Mouse (Mus musculus) MEL (cell line): ENCODE data around the gene Tpd52l1. TPM values are rescaled to one million over a fixed set of nuclear protein-coding genes. Genes with fewer than 3 reads are reported as not detected.

Experiments used
- DNase-seq: peaks from one replicate; pipeline ENCODE4 v3.0.0; 2011; ENCODE audit warnings: low read depth, low spot score
- H3K27ac ChIP-seq: 2 replicates; pipeline ENCODE4 v1.5.1; 2012; ENCODE audit warnings: low read depth, mild to moderate bottlenecking, control low read depth, low read length, moderate library complexity; ENCODE audit not compliant: control insufficient read depth
- H3K27me3 ChIP-seq, 2 experiments: fragments of 150-350 bp in 1 of 2; sonication (generic) in 1 of 2; 2 replicates each; pipeline ENCODE4 v1.6.1; 2012; ENCODE audit warnings: low read length in 2 of 2, mild to moderate bottlenecking in 2 of 2, improper control_type of control experiment in 1 of 2, moderate library complexity in 1 of 2; ENCODE audit not compliant: insufficient read depth in 2 of 2, control insufficient read depth in 1 of 2
- H3K36me3 ChIP-seq, 2 experiments: 2 replicates each; pipeline ENCODE4 v1.6.1; 2012 to 2014; ENCODE audit warnings: low read length in 2 of 2, improper control_type of control experiment in 1 of 2, inconsistent platforms in 1 of 2, mild to moderate bottlenecking in 1 of 2; ENCODE audit not compliant: insufficient read depth in 2 of 2, control insufficient read depth in 1 of 2
- H3K4me1 ChIP-seq, 2 experiments: fragments of 150-350 bp in 1 of 2; sonication (generic) in 1 of 2; 2 replicates each; pipeline ENCODE4 v1.6.1; 2012; ENCODE audit warnings: low read length in 2 of 2, improper control_type of control experiment in 1 of 2, mild to moderate bottlenecking in 1 of 2; ENCODE audit not compliant: insufficient read depth in 2 of 2, control insufficient read depth in 1 of 2
- H3K4me3 ChIP-seq, 2 experiments: fragments of 150-350 bp in 1 of 2; sonication (generic) in 1 of 2; 2 replicates each; pipeline ENCODE4 v1.5.1; 2012; ENCODE audit warnings: low read depth in 2 of 2, low read length in 2 of 2, mild to moderate bottlenecking in 2 of 2, moderate library complexity in 2 of 2, control low read depth in 1 of 2, improper control_type of control experiment in 1 of 2; ENCODE audit not compliant: control insufficient read depth in 1 of 2, insufficient read depth in 1 of 2
- H3K79me2 ChIP-seq: 2 replicates; pipeline ENCODE4 v1.6.1; 2012; ENCODE audit warnings: mild to moderate bottlenecking, low read length, moderate library complexity; ENCODE audit not compliant: control insufficient read depth, poor library complexity, insufficient read depth
- H3K9ac ChIP-seq: 2 replicates; pipeline ENCODE4 v1.6.1; 2012; ENCODE audit warnings: low read depth, mild to moderate bottlenecking, control low read depth, low read length, moderate library complexity; ENCODE audit not compliant: control insufficient read depth, poor library complexity, severe bottlenecking
- H3K9me3 ChIP-seq: fragments of 150-350 bp; sonication (generic); replicated peaks from 2 replicates; pipeline ENCODE4 v1.6.1; 2012; ENCODE audit warnings: mild to moderate bottlenecking, low read length, improper control_type of control experiment, moderate library complexity; ENCODE audit not compliant: insufficient read depth
- BHLHE40 ChIP-seq: IDR thresholded peaks from 2 replicates; pipeline ENCODE4 v1.6.1; 2012; ENCODE audit warnings: low read depth, mild to moderate bottlenecking, inconsistent platforms, low read length, improper control_type of control experiment, borderline replicate concordance
- CHD1 ChIP-seq: IDR thresholded peaks from 2 replicates; pipeline ENCODE4 v1.6.1; 2012; ENCODE audit warnings: low read depth, mild to moderate bottlenecking, inconsistent platforms, low read length, improper control_type of control experiment
- CHD2 ChIP-seq: IDR thresholded peaks from 2 replicates; pipeline ENCODE4 v1.6.1; 2011; ENCODE audit warnings: low read length, improper control_type of control experiment
- CTCF ChIP-seq, 3 experiments: IDR thresholded peaks in 2 of 3; conservative IDR thresholded peaks in 1 of 3; 2 replicates each; pipeline ENCODE4 v1.5.1; 2011 to 2012; ENCODE audit warnings: low read length in 3 of 3, low read depth in 2 of 3, mild to moderate bottlenecking in 2 of 3, improper control_type of control experiment in 1 of 3, inconsistent platforms in 1 of 3, mixed read lengths in 1 of 3, moderate library complexity in 1 of 3; ENCODE audit not compliant: control insufficient read depth in 1 of 3, insufficient read depth in 1 of 3, poor library complexity in 1 of 3, severe bottlenecking in 1 of 3
- ELF1 ChIP-seq: IDR thresholded peaks from 2 replicates; pipeline ENCODE4 v1.6.1; 2014; ENCODE audit warnings: low read depth, mild to moderate bottlenecking, inconsistent platforms, low read length, improper control_type of control experiment, moderate library complexity
- EP300 ChIP-seq, 2 experiments: IDR thresholded peaks; 2 replicates each; pipeline ENCODE4 v1.6.1; 2011; ENCODE audit warnings: improper control_type of control experiment in 2 of 2, low read length in 2 of 2, low read depth in 1 of 2, mild to moderate bottlenecking in 1 of 2
- ETS1 ChIP-seq: IDR thresholded peaks from 2 replicates; pipeline ENCODE4 v1.6.1; 2012; ENCODE audit warnings: low read depth, mild to moderate bottlenecking, inconsistent platforms, low read length, improper control_type of control experiment, moderate library complexity
- GABPA ChIP-seq: IDR thresholded peaks from 2 replicates; pipeline ENCODE4 v1.6.1; 2012; ENCODE audit warnings: low read depth, mild to moderate bottlenecking, inconsistent platforms, low read length, improper control_type of control experiment, moderate library complexity
- GATA1 ChIP-seq: IDR thresholded peaks from 2 replicates; pipeline ENCODE4 v1.6.1; 2011; ENCODE audit warnings: low read depth, low read length, improper control_type of control experiment
- HCFC1 ChIP-seq: IDR thresholded peaks from 2 replicates; pipeline ENCODE4 v1.6.1; 2012; ENCODE audit warnings: low read depth, mild to moderate bottlenecking, inconsistent platforms, low read length, improper control_type of control experiment, moderate library complexity
- JUND ChIP-seq: IDR thresholded peaks from 2 replicates; pipeline ENCODE4 v1.6.1; 2011; ENCODE audit warnings: low read depth, mild to moderate bottlenecking, improper control_type of control experiment, low read length
- KAT2A ChIP-seq: conservative IDR thresholded peaks from 2 replicates; pipeline ENCODE4 v1.6.1; 2012; ENCODE audit warnings: low read depth, low read length, improper control_type of control experiment, inconsistent platforms
- MAX ChIP-seq: IDR thresholded peaks from 2 replicates; pipeline ENCODE4 v1.6.1; 2011; ENCODE audit warnings: low read length, improper control_type of control experiment
- MXI1 ChIP-seq: IDR thresholded peaks from 2 replicates; pipeline ENCODE4 v1.6.1; 2011; ENCODE audit warnings: mild to moderate bottlenecking, low read depth, low read length, improper control_type of control experiment
- MYC ChIP-seq: IDR thresholded peaks from 2 replicates; pipeline ENCODE4 v1.6.1; 2011; ENCODE audit warnings: low read depth, mild to moderate bottlenecking, low read length, improper control_type of control experiment, moderate library complexity
- NELFE ChIP-seq: IDR thresholded peaks from 2 replicates; pipeline ENCODE4 v1.6.1; 2011; ENCODE audit warnings: low read depth, low read length, improper control_type of control experiment
- NRF1 ChIP-seq: IDR thresholded peaks from 2 replicates; pipeline ENCODE4 v1.6.1; 2014; ENCODE audit warnings: low read depth, mild to moderate bottlenecking, inconsistent platforms, low read length, improper control_type of control experiment, moderate library complexity; ENCODE audit not compliant: poor library complexity, insufficient read depth, severe bottlenecking
- POLR2A ChIP-seq, 2 experiments: IDR thresholded peaks; 2 replicates each; pipeline ENCODE4 v1.6.1; 2011 to 2012; ENCODE audit warnings: low read length in 2 of 2, mild to moderate bottlenecking in 2 of 2, control low read depth in 1 of 2, improper control_type of control experiment in 1 of 2, low read depth in 1 of 2, moderate library complexity in 1 of 2; ENCODE audit not compliant: control insufficient read depth in 1 of 2, insufficient read depth in 1 of 2, poor library complexity in 1 of 2
- POLR2AphosphoS5 ChIP-seq: IDR thresholded peaks from 2 replicates; pipeline ENCODE4 v1.6.1; 2012; ENCODE audit warnings: low read depth, borderline replicate concordance, mild to moderate bottlenecking, inconsistent platforms, low read length, moderate library complexity, mixed read lengths
- SIN3A ChIP-seq: IDR thresholded peaks from 2 replicates; pipeline ENCODE4 v1.6.1; 2012; ENCODE audit warnings: low read length, improper control_type of control experiment, inconsistent platforms
- SMC3 ChIP-seq: IDR thresholded peaks from 2 replicates; pipeline ENCODE4 v1.6.1; 2011; ENCODE audit warnings: low read depth, low read length, improper control_type of control experiment
- TAL1 ChIP-seq: IDR thresholded peaks from 2 replicates; pipeline ENCODE4 v1.6.1; 2012; ENCODE audit warnings: mild to moderate bottlenecking, inconsistent platforms, low read length, moderate library complexity, mixed read lengths
- TBP ChIP-seq: IDR thresholded peaks from 2 replicates; pipeline ENCODE4 v1.8.0; 2011; ENCODE audit warnings: low read depth, low read length, improper control_type of control experiment
- TCF12 ChIP-seq: IDR thresholded peaks from 2 replicates; pipeline ENCODE4 v1.6.1; 2014; ENCODE audit warnings: low read depth, mild to moderate bottlenecking, inconsistent platforms, low read length, improper control_type of control experiment, moderate library complexity
- UBTF ChIP-seq: IDR thresholded peaks from 2 replicates; pipeline ENCODE4 v1.6.1; 2012; ENCODE audit warnings: low read depth, mild to moderate bottlenecking, inconsistent platforms, low read length, improper control_type of control experiment, moderate library complexity, borderline replicate concordance; ENCODE audit not compliant: insufficient read depth
- USF1 ChIP-seq: IDR thresholded peaks from 2 replicates; pipeline ENCODE4 v1.6.1; 2014; ENCODE audit warnings: low read depth, mild to moderate bottlenecking, inconsistent platforms, low read length, improper control_type of control experiment, moderate library complexity
- USF2 ChIP-seq, 2 experiments: IDR thresholded peaks; 2 replicates each; pipeline ENCODE4 v1.6.1; 2011 to 2012; ENCODE audit warnings: improper control_type of control experiment in 2 of 2, low read length in 2 of 2, borderline replicate concordance in 1 of 2, inconsistent platforms in 1 of 2, low read depth in 1 of 2, mild to moderate bottlenecking in 1 of 2; ENCODE audit not compliant: insufficient read depth in 1 of 2
- ZKSCAN1 ChIP-seq: IDR thresholded peaks from 2 replicates; pipeline ENCODE4 v1.6.1; 2012; ENCODE audit warnings: low read depth, mild to moderate bottlenecking, inconsistent platforms, low read length, improper control_type of control experiment, moderate library complexity
- ZMIZ1 ChIP-seq: IDR thresholded peaks from 2 replicates; pipeline ENCODE4 v1.6.1; 2012; ENCODE audit warnings: low read depth, mild to moderate bottlenecking, inconsistent platforms, low read length, improper control_type of control experiment, moderate library complexity
- polyA plus RNA-seq, 2 experiments: library from polyadenylated mRNA; stranded (reverse) in 1 of 2; unstranded in 1 of 2; fragments of >175 nt in 1 of 2; fragments of >200 nt in 1 of 2; gene quantifications; 2 replicates each; pipeline versions ENCODE4 v1.2.1 to v1.2.4; 2012; ENCODE audit warnings: low replicate concordance in 2 of 2, low read depth in 1 of 2; ENCODE audit not compliant: insufficient read length in 2 of 2, insufficient read depth in 1 of 2, missing spikeins in 1 of 2
- total RNA-seq: library from RNA; depleted of rRNA; stranded (reverse); fragments of 300-350 nt; gene quantifications from 2 replicates; pipeline ENCODE4 v1.2.3, GENCODE M21; 2012

Tpd52l1 gene
- total and polyA plus RNA-seq, 3 experiments: not detected

- TF ChIP-seq POLR2A (IDR thresholded peaks at IDR 0.05; ENCODE audit: control insufficient read depth in 1 of 2, insufficient read depth in 1 of 2, low read depth in 1 of 2, low read length in 2 of 2, poor library complexity in 1 of 2) (no peak), MAX (no peak), JUND (no peak), TBP (no peak), CTCF (IDR thresholded peaks at IDR 0.05 in 2 of 3, conservative IDR thresholded peaks at IDR 0.05 in 1 of 3; ENCODE audit: control insufficient read depth in 1 of 3, insufficient read depth in 1 of 3, low read depth in 2 of 3, low read length in 3 of 3, poor library complexity in 1 of 3, severe bottlenecking in 1 of 3) (no peak), BHLHE40 (no peak), NELFE (no peak), USF1 (no peak), TAL1 (peak; percentile 81), HCFC1 (no peak), NRF1 (no peak), ZKSCAN1 (no peak), ELF1 (no peak), USF2 (IDR thresholded peaks at IDR 0.05; ENCODE audit: borderline replicate concordance in 1 of 2, insufficient read depth in 1 of 2, low read depth in 1 of 2, low read length in 2 of 2) (no peak), CHD2 (no peak), UBTF (no peak), ETS1 (peak; percentile 56), GATA1 (peak; percentile 82), KAT2A (no peak), GABPA (no peak), SIN3A (no peak), EP300 (IDR thresholded peaks at IDR 0.05; ENCODE audit: low read depth in 1 of 2, low read length in 2 of 2) (peak; percentile 80 to 84), ZMIZ1 (no peak), POLR2AphosphoS5 (no peak), SMC3 (no peak)
- TF ChIP-seq, all 39 proteins: peak for 11
Observed at GRCm38 (mm10) chr10:31330286-31330962, 115.3 kb downstream of the Tpd52l1 start (continued).

GRCm38 (mm10) chr10:31329436-31329835 is 116.3 kb downstream of the Tpd52l1 start:
- no peak for TF ChIP-seq MYC
- TF ChIP-seq NRF1: no peak
- TF ChIP-seq CHD1: no peak
- no peak for TF ChIP-seq TCF12
- TF ChIP-seq MAX: no peak
- no peak for TF ChIP-seq GABPA
- TF ChIP-seq CTCF (IDR thresholded peaks at IDR 0.05 in 2 of 3, conservative IDR thresholded peaks at IDR 0.05 in 1 of 3; ENCODE audit: control insufficient read depth in 1 of 3, insufficient read depth in 1 of 3, low read depth in 2 of 3, low read length in 3 of 3, poor library complexity in 1 of 3, severe bottlenecking in 1 of 3): no peak
- no peak; a peak in 1 of 4 replicates for TF ChIP-seq EP300 (IDR thresholded peaks at IDR 0.05; ENCODE audit: low read depth in 1 of 2, low read length in 2 of 2)
- no peak for TF ChIP-seq MXI1
- TF ChIP-seq POLR2A (IDR thresholded peaks at IDR 0.05; ENCODE audit: control insufficient read depth in 1 of 2, insufficient read depth in 1 of 2, low read depth in 1 of 2, low read length in 2 of 2, poor library complexity in 1 of 2): no peak
- no peak for TF ChIP-seq SIN3A
- no peak for TF ChIP-seq ZMIZ1
- no peak for TF ChIP-seq UBTF
- TF ChIP-seq, all 39 proteins: peak for 0
- Histone ChIP-seq H3K27ac (no peak overlapping the region), H3K9me3 (no peaks in the 10 kb centered on the region), H3K79me2 (no peaks in the 10 kb centered on the region), H3K4me3 (no peak overlapping the region), H3K36me3 (peaks cover 0 to 10% of the 10 kb centered on the region in 2 experiments; a peak in 2 of 4 replicates), H3K9ac (no peak overlapping the region), H3K27me3 (no peaks in the 10 kb centered on the region), H3K4me1 (peaks cover 12 to 13% of the 10 kb centered on the region in 2 experiments)
- peak; percentile 58 for DNase-seq
